Mouse (Mus musculus) lung, embryonic 15.5 days (tissue): Measurements from ENCODE around the gene Frmd4a. TPM values are rescaled to one million over a fixed set of nuclear protein-coding genes. Genes with fewer than 3 reads are reported as not detected.

Experiments
- ATAC-seq: fragments of 200-750 bp; cut with Nextera tagmentation; 2 replicates; pipeline ENCODE4 v1.8.0; 2017; ENCODE audit warnings: moderate number of reproducible peaks, borderline replicate concordance; ENCODE audit not compliant: low FRiP score, low TSS enrichment; ENCODE audit errors: extremely low read depth
- H3K27ac ChIP-seq: fragments of 300-500 bp; sonication (generic); 2 replicates; pipeline ENCODE4 v1.5.1; 2015; ENCODE audit warnings: moderate library complexity, mild to moderate bottlenecking, inconsistent platforms
- H3K27me3 ChIP-seq: fragments of 300-500 bp; sonication (generic); 2 replicates; pipeline ENCODE4 v1.6.1; 2015; ENCODE audit warnings: inconsistent platforms
- H3K36me3 ChIP-seq: fragments of 300-500 bp; sonication (generic); 2 replicates; pipeline ENCODE4 v1.6.1; 2015; ENCODE audit warnings: inconsistent platforms
- H3K4me1 ChIP-seq: fragments of 300-500 bp; sonication (generic); 2 replicates; pipeline ENCODE4 v1.6.1; 2015; ENCODE audit warnings: inconsistent platforms
- H3K4me2 ChIP-seq: fragments of 300-500 bp; sonication (generic); 2 replicates; pipeline ENCODE4 v1.6.1; 2015; ENCODE audit warnings: inconsistent platforms, mild to moderate bottlenecking, moderate library complexity
- H3K4me3 ChIP-seq: fragments of 300-500 bp; sonication (generic); 2 replicates; pipeline ENCODE4 v1.5.1; 2015; ENCODE audit warnings: mild to moderate bottlenecking, inconsistent platforms
- H3K9ac ChIP-seq: fragments of 300-500 bp; sonication (generic); 2 replicates; pipeline ENCODE4 v1.6.1; 2015; ENCODE audit warnings: inconsistent platforms
- H3K9me3 ChIP-seq: fragments of 300-500 bp; sonication (generic); 2 replicates; pipeline ENCODE4 v1.6.1; 2016; ENCODE audit warnings: inconsistent platforms
- WGBS: fragments of 180-500 bp; shearing (Covaris S2); methylation state at CpG from one replicate; pipeline ENCODE4 v1.1.7; 2015; 5-methylcytosine and 5-hydroxymethylcytosine counted together
- polyA plus RNA-seq: library from polyadenylated mRNA; unstranded; fragments of >200 nt; fragmentation: Nextera tagmentation; extraction: Ambion mirVana; gene quantifications from 2 replicates; pipeline ENCODE4 v1.2.1, GENCODE M21; 2015

Gene Frmd4a
- polyA plus RNA-seq, 1 experiment from 2014 or later, result 33.5 TPM

- no peak overlapping the region for H3K4me2 ChIP-seq
- WGBS, result 26% methylated on average over 5 of the region's 5 CpGs
- peak overlapping the region; percentile 71 for H3K27ac ChIP-seq
- no peak overlapping the region for H3K9ac ChIP-seq
- ATAC-seq, result peak; percentile 40; the same call in 1 of the 2 replicates
- H3K4me1 ChIP-seq, result peaks cover 26% of the 10 kb centered on the region
- no peak overlapping the region for H3K4me3 ChIP-seq
- H3K36me3 ChIP-seq, result no peaks in the 10 kb centered on the region
- no peaks in the 10 kb centered on the region for H3K9me3 ChIP-seq
- H3K27me3 ChIP-seq, result no peaks in the 10 kb centered on the region
Observed at GRCm38 (mm10) chr2:4509739-4510138, 492.2 kb downstream of the Frmd4a start.

DNA sequence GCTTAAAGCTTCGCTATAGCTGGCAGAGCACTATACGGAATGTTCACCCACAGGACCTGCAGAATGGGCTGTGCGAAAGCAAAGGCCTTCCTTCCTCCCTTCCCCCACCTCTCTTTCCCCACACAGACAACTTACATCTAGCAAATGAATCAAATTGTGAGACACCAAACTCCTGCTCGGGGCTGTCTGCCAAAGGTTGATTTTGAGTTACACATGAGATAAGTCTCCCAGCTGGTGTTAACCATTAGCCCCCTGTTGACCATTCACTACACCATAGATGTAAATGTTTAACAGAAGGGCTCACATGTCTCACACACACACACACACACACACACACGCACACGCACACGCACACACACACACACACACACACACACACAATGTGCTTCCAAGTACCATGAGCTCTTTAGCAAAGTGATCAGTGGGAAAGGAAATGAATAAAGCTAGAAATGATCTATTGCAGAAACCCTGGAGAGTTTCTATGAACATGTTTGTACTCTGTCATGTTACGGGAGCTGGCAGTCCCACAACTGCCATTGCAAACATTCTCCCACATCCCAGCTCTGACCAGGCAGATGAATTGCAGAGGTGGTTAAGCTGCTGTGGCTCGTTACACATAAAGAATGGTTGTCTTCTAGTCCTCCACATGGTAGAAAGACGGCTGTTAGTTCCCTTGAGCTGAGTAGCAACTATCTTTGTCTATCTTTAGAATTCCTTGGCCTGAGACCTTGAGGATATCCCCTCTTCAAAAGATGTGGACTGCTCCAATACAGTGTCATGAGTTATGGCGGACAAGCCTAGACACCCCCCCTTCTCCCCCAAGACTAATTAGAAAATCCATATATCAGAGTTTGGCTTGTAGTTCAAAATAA, 492.9 kb downstream of the Frmd4a start:
- peak; percentile 66; the same call in 1 of the 2 replicates for ATAC-seq
- Histone ChIP-seq H3K4me2 (no peak overlapping the region), H3K27ac (peak overlapping the region; percentile 71), H3K9me3 (no peaks in the 10 kb centered on the region), H3K4me3 (no peak overlapping the region), H3K9ac (no peak overlapping the region), H3K27me3 (no peaks in the 10 kb centered on the region), H3K36me3 (no peaks in the 10 kb centered on the region), H3K4me1 (peaks cover 26% of the 10 kb centered on the region)
- WGBS, result 54% methylated on average over 11 of the region's 11 CpGs

GRCm38 (mm10) chr2:4511080-4511386, 493.5 kb downstream of the Frmd4a start:
- Histone ChIP-seq H3K27me3 (no peaks in the 10 kb centered on the region), H3K9ac (no peak overlapping the region), H3K27ac (peak overlapping the region; percentile 71), H3K9me3 (no peaks in the 10 kb centered on the region), H3K4me1 (peaks cover 27% of the 10 kb centered on the region), H3K4me3 (no peak overlapping the region), H3K36me3 (no peaks in the 10 kb centered on the region), H3K4me2 (no peak overlapping the region)
- 82% methylated on average over 2 of the region's 2 CpGs for whole genome bisulfite sequencing
- no peak for ATAC-seq

DNA sequence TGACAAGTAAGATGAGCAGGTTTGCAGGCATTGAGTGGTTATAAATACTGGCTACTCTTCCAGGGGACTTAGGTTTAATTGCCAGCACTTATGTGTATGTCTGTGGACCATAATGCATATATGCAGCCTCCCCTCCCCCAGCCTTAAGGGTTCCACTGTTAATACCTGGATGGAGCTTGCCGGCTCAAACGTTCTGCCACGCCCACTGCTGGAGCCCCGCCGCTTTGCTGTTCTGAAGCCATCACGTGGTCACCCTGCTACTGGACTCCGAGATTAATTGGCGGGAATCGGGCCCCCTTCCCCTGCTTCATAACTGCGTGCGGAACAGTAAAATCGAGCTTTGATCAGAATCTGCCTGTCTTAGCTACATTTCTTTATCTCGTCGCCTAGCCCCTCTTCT, 495.1 kb downstream of the Frmd4a start:
- Histone ChIP-seq H3K4me2 (0 out of 2 replicates have a peak overlapping the region, but pooled peaks have one; percentile 19), H3K27me3 (no peaks in the 10 kb centered on the region), H3K4me1 (peaks cover 40% of the 10 kb centered on the region), H3K4me3 (no peak overlapping the region), H3K9ac (no peak overlapping the region), H3K36me3 (no peaks in the 10 kb centered on the region), H3K9me3 (no peaks in the 10 kb centered on the region), H3K27ac (no peak overlapping the region)
- no peak for ATAC-seq
- 57% methylated on average over 14 of the region's 14 CpGs for WGBS

DNA sequence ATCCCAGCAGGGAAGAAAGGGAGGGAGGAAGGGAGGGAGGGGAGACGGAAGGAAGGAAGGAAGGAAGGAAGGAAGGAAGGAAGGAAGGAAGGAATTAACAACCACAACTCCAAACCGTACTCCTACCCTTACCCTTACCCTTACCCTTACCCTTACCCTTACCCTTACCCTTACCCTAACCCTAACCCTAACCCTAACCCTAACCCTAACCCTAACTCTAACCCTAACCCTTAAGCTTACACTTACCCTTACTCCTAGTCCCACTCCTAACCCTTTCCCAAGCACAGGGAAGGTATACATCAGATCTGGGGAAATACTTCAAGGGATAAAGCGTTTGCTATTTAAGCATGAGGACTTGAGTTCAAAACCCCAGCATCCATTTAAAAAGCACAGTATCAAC, 498.4 kb downstream of the Frmd4a start:
- H3K4me2 ChIP-seq, result no peak overlapping the region
- H3K4me1 ChIP-seq, result peaks cover 25% of the 10 kb centered on the region
- no peaks in the 10 kb centered on the region for H3K9me3 ChIP-seq
- H3K27me3 ChIP-seq, result no peaks in the 10 kb centered on the region
- no peak overlapping the region for H3K9ac ChIP-seq
- 67% methylated on average over 3 of the region's 3 CpGs for WGBS
- no peaks in the 10 kb centered on the region for H3K36me3 ChIP-seq
- H3K27ac ChIP-seq, result peak overlapping the region; percentile 94
- no peak for ATAC-seq
- H3K4me3 ChIP-seq, result no peak overlapping the region

GRCm38 (mm10) chr2:4516819-4517552, 499.5 kb downstream of the Frmd4a start:
- Histone ChIP-seq H3K27me3 (no peaks in the 10 kb centered on the region), H3K4me2 (peak overlapping the region; percentile 44), H3K4me3 (no peak overlapping the region), H3K36me3 (no peaks in the 10 kb centered on the region), H3K9me3 (no peaks in the 10 kb centered on the region), H3K4me1 (peaks cover 24% of the 10 kb centered on the region), H3K9ac (no peak overlapping the region), H3K27ac (peak overlapping the region; percentile 94)
- 15% methylated on average over 7 of the region's 7 CpGs for WGBS
- peak; percentile 72; the same call in 1 of the 2 replicates for ATAC-seq

GRCm38 (mm10) chr2:4517553-4518125, 500.1 kb downstream of the Frmd4a start:
- Histone ChIP-seq H3K4me1 (peaks cover 20% of the 10 kb centered on the region), H3K27ac (peak overlapping the region; percentile 94), H3K4me2 (peak overlapping the region; percentile 44), H3K36me3 (no peaks in the 10 kb centered on the region), H3K27me3 (no peaks in the 10 kb centered on the region), H3K9me3 (no peaks in the 10 kb centered on the region), H3K9ac (no peak overlapping the region), H3K4me3 (no peak overlapping the region)
- WGBS, result 9% methylated on average over 7 of the region's 7 CpGs
- ATAC-seq, result peak; percentile 95

DNA sequence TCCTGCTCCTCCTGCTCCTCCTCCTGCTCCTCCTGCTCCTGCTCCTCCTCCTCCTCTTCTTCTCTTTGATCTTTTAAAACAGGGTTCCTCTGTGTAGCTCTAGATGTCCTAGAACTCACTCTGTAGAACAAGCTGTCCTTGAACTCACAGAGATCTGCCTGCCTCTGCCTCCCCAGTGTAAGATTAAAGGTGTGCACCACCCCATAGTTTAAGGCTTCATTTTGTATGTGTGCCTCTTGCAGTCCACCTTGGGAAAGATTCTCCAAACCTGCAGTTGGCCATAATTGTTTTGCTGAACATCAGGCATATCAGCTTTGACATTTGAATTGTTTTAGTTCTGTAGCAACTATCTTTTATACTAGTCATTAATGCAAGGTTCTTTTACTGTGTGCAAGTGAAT, 501.0 kb downstream of the Frmd4a start:
- Histone ChIP-seq H3K27ac (no peak overlapping the region), H3K9me3 (no peaks in the 10 kb centered on the region), H3K4me3 (no peak overlapping the region), H3K9ac (no peak overlapping the region), H3K4me2 (no peak overlapping the region), H3K27me3 (no peaks in the 10 kb centered on the region), H3K36me3 (no peaks in the 10 kb centered on the region), H3K4me1 (peaks cover 19% of the 10 kb centered on the region)
- ATAC-seq, result no peak

GRCm38 (mm10) chr2:4522769-4523487, 505.4 kb downstream of the Frmd4a start:
- Histone ChIP-seq H3K4me1 (peaks cover 2% of the 10 kb centered on the region), H3K36me3 (no peaks in the 10 kb centered on the region), H3K9ac (no peak overlapping the region), H3K27me3 (no peaks in the 10 kb centered on the region), H3K27ac (no peak overlapping the region), H3K9me3 (no peaks in the 10 kb centered on the region), H3K4me3 (no peak overlapping the region), H3K4me2 (no peak overlapping the region)
- WGBS, result 82% methylated on average over 1 of the region's 1 CpGs
- ATAC-seq, result no peak

DNA sequence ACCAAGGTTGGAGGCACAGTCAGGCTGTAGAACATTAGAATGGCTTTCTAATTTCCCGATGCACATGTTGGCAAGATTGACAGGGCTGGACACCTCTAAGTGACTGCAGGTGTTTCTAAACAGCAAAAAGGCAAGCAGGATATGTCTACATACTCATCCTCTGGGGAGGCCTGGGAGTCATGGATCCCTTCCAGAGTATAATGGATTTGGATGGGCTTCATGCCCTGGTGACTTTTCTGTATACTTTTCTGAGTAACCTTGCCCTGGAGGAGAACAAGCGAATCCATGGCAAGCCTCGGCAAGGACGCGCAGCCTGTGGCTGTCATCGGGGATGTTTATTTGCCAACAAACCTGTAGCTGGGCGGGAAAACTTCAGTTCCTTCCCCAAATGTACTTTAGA, 509.6 kb downstream of the Frmd4a start:
- WGBS, result 84% methylated on average over 7 of the region's 7 CpGs

GRCm38 (mm10) chr2:4529254-4529729, 511.8 kb downstream of the Frmd4a start:
- ATAC-seq, result peak; percentile 42; the same call in 1 of the 2 replicates
- no peak overlapping the region for H3K4me2 ChIP-seq
- H3K27me3 ChIP-seq, result no peaks in the 10 kb centered on the region
- H3K27ac ChIP-seq, result no peak overlapping the region
- 68% methylated on average over 9 of the region's 9 CpGs for WGBS
- H3K9me3 ChIP-seq, result no peaks in the 10 kb centered on the region
- no peak overlapping the region for H3K9ac ChIP-seq
- H3K4me1 ChIP-seq, result peaks cover 7% of the 10 kb centered on the region
- H3K36me3 ChIP-seq, result peaks cover 2% of the 10 kb centered on the region; the same call in 1 of the 2 replicates
- no peak overlapping the region for H3K4me3 ChIP-seq

More for the DNA sequence above, 509.6 kb downstream of the Frmd4a start:
- peaks cover 7% of the 10 kb centered on the region for H3K4me1 ChIP-seq
- no peak overlapping the region for H3K4me2 ChIP-seq
- H3K27me3 ChIP-seq, result no peaks in the 10 kb centered on the region
- no peak overlapping the region for H3K27ac ChIP-seq
- no peak overlapping the region for H3K9ac ChIP-seq
- no peaks in the 10 kb centered on the region for H3K9me3 ChIP-seq
- H3K36me3 ChIP-seq, result peaks cover under 1% of the 10 kb centered on the region; the same call in 1 of the 2 replicates
- no peak for ATAC-seq
- H3K4me3 ChIP-seq, result no peak overlapping the region
